Mouse (Mus musculus) testis, postnatal 10 days (tissue): ENCODE measurements at regions not wholly inside any gene's neighbourhood (a gene's known extent, or its start where the extent isn't known, plus 50 kb on each side); places are given as distances from the start of the nearest gene placed in this dataset.

Experiments used
- DNase-seq: peaks from one replicate; pipeline ENCODE4 v3.0.0; 2021; ENCODE audit warnings: low spot score

DNA sequence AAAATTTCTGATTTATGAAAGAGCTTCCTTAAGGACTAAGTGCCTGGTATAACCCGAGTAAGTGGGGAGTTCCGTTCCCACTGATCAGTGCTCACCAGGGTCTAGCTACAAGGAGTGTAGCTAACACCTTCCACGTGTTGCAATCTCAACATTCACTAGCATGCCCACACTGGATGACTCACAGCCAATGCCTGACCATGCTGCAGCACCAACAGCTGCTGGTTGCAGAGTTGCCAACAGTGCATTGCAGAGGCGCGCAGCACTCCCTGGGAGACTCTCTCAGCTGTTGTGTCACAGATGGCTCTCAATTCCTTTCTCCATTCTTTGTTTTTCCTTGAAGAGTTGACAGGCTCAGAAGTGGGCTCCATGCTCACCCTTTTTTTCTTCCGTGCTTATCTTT lies 787.5 kb upstream of the Tenm3 start:
- no peak for DNase-seq

DNA sequence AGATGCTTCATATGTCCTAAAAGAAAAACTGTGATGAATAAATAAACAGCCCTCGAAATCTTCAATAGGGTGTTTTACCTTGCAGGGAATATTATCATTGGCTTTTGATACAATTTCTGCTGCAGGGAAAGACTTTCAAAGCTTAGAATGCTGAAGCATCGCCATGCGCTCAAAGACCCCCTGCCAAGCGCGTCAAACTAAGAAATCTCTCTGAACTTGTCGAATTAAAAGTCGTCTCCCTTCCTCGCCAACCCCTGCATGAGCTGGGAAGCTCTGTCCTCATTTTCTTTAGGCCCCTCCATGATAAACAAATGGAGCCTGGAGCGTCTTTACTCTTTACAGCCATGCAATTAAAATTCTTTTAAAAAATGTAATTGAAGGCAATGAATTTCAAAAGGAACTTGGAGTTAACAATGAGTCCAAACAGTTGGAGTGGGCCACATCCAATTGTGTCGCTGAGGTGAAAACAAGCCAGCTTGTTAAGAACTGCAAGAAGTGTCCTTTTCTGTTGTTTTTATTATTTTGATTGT lies 784.3 kb upstream of the Tenm3 start:
- no peak for DNase-seq

DNA sequence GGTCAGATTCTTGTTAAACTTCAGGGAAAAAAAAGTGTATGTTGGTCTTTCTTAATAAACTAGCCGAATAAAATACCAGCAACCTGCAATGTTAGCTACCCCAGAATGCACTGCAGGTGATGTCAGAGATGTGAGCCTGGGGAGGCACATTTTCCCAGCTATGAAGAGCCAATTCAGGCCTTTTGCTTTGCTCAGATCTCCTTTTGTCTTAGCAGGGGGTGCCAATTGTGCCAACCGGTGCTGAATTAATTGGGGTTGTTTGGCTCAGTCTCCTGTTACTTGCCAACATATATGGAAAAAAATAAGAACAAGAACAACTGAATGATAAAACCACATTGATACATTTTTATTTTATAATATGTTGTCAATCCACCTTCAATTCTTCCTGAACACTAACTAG lies 751.8 kb upstream of the Tenm3 start:
- DNase-seq: no peak

DNA sequence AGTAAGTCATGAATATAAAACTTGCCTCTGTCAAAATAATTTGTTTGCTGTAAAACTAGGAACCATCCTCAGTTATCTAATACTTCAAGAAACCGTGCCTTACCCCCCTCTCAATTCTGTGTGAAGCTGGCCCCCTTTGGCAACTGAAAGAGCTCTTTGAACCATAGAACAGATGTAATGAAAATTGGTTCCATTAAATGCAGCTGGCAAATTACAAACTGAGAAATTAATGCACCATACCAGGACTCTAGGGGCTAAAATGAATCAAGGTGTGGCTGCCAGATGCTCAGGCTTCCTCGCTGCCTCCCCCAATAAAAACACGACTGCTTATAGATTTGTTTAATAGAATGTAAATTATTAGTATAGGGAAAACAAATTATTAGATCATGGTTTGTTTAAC lies 723.7 kb upstream of the Tenm3 start:
- DNase-seq: no peak

DNA sequence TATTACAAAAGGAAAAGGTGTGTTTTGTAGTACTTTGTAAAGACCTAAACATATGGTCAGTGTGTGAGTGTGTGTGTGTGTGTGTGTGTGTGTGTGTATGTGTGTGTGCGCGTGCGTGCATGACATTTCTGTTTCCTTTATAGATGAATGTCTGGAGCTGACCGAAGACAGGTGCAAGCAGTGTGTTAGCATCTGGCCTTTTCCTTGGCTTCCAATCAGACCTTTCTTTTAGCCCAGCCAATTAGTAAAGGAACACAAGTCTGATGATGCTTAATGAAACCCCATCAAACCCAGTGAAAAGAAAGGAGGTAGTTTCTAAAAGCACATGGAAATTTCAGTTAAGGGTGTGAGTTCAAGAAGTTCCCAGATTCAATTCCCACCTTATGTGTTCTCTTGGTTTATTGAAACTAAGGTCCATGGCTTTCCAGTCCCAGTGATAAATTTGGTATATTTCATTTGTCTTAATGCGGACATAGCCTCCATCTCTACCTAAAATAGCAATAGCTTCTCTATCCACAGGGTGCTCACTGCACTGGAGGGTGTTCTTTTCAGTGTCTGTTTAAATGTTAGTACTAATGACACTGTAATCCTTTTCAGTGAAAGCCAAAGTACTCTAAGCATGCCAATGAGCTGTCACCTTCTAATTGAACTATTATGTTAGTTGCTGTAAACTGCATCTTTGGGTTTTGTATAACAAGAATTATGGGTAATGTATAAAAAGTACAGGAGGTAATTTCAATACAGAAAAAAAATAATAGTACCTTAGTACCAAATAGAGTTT lies 719.9 kb upstream of the Tenm3 start:
- no peak for DNase-seq

DNA sequence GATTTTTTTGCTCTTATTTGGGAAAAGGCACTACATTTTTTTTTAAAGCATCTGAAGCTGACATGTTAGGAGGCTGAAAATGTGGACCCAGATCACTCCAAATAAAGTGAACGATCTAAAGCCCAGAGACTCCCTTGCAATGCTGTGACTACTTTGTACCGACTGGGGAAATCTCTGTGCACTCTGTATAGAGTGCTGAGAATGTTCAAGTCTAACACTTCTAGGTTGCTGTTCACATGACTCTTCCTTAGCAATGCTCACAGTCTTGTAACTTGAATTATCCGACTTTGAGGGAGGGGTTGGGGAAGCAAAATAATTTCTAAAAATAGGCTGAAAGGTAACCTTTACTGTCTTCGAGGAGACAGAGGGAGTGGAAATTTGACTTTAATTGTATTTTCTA lies 719.2 kb upstream of the Tenm3 start:
- no peak for DNase-seq

DNA sequence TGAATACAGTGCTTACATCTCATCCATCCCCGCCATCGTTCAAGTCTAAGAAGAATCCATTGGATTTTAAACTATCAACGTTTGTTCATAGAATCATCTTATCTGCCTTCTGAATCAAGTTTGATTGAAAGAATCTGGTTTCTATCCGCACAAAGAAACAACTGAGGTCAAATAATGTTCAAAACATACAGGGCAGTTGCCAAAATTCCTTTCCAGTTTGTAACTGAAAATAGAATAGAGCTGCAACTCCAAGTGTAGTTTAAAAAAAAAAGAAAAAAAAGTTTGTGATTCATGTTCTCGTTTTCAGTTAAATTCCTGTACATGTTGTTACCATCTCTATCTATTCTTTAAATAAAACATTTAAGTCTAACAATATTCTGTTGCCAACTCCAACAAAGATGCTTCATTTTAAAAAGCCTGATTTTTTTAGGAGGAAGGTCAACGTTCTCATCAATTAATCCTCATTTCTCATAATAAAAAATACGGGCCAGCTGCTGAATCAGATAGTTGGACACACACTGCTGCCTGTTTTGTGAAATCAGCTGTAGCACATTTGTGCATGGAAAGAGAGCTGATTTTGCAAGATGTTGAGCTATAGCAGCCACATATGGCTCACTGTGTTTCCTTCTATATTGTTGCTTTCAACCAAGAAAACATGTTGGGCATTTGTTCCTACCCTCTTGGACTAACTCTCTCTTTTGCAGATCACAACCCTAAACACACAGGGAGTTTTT lies 712.1 kb upstream of the Tenm3 start:
- no peak for DNase-seq

DNA sequence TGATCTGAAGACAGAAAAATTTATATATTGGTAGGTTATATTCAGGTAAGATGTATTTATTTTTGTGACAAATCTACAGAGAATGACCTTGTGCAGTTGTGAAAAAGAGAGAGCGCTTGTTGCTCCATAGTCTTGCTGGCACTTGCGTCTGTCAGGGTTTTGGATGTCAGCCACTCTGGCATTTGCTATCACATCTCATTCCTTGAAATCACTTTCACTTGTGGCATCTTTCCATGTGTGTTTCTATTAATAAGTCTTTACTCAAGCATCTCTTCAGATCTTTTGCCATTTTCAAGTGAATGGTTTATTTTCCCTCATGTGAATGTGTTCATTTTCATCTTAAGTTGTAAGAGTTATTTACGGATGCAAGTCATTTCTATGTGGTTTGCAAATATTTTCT lies 709.4 kb upstream of the Tenm3 start:
- DNase-seq: no peak

DNA sequence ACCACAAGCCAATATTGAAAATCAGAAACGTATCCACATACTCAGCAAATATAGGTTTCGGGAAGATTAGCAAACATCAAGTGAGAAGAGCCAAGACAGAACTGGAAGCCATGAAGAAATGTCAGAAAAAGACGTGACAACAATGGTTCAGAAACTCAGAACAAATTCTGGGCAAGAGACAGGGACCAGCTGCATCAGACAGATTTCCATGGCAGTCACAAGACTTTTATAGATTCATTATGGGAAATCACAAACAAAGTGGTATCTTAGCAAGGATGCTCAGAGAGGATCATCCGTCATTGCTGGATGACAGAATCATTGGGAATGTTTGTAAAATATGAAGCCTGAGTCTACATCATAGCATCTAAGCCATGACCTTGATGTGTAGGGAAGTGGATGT lies 699.6 kb upstream of the Tenm3 start:
- DNase-seq: no peak

DNA sequence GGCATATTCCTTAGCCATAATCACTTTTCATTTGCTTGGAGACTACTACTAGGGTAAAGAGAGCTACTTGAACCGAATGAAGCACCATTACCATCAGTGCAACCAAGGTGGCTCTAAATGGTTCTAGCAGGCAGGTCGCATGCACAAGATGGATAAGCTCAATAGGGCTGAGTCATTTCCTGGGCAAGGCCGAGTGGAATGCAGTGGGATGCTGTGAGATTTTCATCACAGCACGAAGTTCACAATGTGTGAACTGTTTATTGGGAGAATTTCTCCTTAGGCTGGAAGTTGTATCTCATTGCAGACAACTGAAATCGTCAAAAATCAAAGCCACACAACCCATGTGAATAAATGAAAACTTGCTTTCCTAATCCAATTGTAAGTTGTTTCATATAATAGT lies 697.6 kb upstream of the Tenm3 start:
- no peak for DNase-seq

DNA sequence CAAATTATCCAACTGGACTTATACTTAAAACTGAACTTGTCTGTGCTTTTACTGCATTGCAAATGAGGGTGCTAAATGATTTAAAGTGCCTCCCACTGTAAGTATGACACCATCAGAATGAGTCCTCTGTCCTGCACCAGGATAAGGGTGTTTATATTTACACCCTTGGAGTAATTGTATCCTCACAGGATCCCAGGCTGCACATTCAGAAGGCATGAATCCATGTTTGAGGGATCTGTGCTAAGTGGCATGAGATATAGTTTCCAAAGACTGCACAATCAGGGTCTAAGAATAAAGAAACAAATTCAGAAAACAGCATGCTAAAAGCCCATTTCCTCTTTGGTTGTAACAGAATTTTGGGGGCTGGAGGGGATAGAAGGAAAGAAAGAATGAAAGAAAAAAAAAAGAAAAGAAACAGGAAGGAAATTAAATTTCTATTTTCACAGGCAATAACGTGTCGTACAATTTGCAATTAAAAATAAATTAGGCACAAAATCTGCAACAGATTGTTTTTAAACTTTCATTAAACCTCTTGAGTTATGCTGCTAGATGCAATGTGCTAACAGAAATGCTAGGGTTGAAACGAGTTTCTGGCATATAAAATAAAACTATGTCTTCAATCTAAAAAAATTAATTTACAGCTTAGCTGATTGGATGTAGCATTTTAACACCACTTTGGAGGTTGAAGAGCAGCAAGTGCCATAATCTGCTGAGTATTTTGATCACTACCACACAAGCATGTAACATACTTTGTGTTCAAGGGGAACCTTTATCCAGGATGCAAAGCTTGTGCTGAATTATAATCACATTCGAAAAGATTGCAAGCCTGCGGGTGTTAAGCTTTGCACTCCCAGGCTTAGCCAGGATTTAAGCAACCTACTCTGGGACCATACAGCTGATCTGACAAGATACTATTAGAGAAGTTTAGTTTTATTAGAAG lies 689.9 kb upstream of the Tenm3 start:
- DNase-seq: no peak

DNA sequence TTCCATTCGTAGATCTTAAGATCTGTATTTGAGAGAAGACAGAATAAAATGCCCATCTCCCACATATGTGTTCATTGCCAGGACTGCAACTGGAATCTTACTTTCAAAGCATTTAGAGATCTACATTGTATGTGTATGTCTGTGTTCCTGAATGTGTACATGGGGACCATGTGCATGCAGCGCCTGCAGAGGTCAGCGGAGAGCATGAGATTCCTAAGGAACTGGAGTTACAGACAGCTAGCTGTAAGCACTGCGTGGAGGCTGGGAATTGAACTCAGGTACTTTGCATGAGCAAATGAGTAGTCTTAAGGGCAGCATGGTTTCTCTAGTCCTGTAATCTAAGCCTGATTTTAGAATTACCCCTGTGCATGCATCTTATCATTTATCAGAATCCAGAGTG lies 685.5 kb upstream of the Tenm3 start:
- DNase-seq: no peak

DNA sequence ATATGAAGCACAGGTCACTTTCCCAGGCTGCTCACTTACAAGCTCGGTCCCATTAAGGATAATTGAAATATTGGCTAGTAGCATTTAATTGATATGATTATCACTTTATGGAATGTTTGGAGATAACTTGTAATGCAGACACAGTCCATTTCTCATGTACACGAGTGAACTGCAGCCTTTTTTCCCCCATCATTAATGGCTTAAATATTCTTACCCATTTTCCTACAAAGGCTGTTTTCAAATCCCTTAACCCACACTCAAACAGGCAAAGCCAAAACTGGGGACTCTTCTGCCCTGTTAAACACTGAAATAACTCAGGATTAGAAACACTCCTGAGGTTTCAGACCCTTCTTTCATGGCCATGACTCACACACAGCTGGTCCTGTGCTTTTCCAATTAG lies 649.2 kb upstream of the Tenm3 start:
- no peak for DNase-seq

DNA sequence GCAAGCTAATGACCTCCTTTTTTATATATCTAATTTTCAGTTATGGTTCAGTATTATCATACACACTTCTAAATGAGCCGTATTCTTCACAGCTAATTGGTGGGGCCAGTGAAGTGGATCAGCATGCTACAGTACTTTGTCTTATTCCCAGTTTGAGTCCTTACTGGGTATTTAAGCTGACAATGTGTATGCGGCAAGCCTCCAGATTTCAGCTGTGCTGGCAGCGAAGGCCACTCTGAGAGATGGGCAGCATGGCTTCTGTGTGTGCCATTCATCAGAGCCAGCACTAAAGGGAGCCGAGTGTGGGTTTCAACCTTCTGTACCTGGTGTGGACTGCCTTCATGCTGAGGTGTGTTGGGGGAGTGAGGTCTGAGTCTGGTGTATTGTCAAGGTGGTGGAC lies 641.5 kb upstream of the Tenm3 start:
- no peak for DNase-seq

DNA sequence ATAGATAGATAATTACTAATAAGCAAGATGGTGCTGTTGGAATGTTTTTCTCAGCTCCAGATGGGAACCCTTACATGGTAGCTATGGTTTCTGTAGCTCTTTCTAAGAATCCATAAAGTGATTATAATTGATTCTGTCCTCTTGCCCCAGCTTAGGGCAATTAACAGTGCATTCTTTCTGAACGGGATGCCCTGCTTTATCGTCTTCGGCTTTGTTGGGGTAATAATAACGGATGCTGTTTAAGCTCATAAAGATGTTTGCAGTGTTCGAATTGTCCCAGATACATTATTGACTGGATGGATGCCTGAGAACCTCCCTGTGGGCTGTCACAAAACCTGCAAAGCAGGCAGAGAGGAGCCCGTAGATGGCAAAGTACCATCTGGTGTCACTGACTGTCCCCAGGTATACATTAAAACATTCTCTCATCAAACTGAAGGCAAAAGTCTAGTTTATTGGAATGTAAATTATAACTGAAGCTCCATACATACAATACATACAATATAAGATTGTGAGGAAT lies 637.8 kb upstream of the Tenm3 start:
- no peak for DNase-seq

DNA sequence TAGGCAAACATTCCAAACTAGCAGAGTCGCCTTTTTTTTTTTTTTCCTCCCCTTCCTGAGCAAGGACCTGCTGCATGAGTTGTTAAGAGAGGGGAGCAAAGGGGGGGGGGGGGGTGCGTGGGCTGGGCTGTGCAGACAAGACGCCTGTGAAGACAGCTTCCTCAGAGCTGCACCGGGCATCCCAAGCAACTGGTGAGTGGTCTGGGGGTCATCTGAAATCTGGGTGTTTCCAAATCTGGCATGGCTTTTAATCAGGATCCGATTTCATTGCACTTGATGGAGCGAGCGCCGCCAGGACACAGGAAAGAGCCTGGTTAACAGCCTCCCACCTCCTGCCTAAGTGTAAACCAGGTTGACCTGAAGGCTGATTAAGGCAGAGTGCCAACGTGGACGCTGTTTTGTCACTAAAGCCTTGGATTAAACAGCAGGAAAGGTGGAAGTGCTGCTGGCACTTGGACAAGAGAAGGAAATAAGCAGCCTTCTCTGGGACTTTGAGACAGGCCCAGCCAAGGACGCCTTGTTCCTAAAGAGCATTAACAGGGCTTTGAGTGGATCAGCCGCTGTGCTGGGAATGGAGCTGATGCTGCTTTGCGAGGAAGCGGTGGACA lies 622.3 kb upstream of the Tenm3 start:
- peak; percentile 38 for DNase-seq

DNA sequence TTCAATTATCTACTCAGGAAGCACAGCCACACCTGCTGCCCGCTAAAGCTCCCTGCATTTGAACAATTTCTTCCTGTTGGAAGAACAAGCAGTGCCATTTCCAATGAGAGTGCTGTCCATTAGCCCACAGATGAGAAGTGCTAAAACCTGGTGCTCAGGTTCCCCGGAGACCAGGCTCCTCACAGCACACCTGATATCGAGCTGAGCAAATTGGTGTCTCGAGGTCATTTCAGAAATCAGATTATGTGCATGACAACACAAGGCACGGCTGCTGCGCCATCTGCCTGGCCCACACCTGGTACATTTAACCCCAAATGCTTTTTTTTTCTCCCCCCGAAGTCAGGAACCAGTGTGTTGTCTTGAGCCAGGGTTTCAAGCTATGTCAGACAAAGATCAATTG lies 621.3 kb upstream of the Tenm3 start:
- no peak for DNase-seq

DNA sequence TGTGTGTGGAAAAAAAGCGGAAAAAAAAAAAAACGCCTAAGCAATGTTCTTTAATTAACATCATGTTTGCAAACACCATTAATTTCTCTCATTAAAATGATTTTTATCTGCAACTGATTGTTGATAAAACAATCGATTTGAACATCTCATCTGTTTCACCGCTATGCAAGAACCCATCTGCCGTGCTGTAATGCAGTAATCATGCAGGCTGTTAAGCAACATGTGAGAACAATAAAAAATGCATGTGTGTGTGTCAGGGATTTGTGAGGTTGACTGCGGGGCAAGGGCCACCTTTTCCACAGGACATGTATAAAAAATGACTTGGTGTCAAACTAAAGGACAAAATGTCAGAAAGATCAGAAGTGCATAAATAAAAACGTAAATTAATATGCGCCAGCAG lies 618.9 kb upstream of the Tenm3 start:
- DNase-seq: no peak

DNA sequence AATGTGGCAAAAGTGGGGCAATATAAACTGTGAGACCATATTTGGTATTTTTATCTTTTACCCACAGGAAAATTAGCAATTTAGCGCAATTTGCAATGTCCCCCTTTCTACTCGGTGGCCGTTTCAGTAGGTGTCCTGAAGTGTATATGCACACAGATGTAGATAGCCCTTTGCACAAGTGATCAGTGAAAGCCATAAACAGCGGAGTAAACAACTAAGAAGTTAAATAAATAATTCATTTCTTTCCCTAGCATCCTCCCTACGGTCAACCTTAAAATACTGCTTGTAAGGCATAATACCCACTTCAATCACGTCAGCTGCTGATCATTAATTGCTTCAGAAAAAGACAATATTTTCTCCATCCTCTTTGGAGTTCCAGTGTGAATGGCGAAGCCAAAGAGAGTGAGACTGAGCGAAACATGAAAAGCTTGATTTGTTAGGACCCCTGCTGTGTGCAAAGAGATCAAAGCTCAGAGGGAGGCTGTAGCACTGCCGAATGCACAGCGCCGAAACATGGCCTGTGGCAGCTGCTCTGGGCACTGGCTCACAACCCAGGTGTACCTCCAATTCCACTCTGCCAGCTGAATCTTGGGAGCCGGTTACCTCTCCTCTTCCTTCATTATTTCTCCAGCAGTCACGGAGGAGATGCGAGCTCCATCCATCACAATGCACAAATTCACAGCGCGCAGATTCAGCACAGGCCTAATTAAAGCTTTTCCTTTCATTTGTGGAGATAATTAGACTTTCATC lies 618.1 kb upstream of the Tenm3 start:
- no peak for DNase-seq

DNA sequence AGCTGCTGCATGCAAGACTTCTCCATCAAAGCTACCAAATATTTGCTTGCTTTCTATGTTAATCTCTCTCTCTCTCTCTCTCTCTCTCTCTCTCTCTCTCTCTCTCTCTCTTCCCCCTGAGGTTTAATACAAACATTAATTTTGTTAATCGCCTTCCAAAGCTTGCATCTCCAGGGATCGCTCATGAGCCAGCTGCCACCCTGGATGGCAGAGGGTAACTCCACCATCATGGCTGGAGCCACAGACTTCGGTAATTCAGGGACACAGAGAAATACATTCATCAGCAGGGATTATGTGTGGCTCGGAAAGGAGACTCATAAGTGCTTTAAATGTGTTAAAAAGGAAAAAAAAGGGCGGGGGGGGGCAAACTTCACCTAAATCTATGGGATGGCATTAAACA lies 601.7 kb upstream of the Tenm3 start:
- no peak for DNase-seq

DNA sequence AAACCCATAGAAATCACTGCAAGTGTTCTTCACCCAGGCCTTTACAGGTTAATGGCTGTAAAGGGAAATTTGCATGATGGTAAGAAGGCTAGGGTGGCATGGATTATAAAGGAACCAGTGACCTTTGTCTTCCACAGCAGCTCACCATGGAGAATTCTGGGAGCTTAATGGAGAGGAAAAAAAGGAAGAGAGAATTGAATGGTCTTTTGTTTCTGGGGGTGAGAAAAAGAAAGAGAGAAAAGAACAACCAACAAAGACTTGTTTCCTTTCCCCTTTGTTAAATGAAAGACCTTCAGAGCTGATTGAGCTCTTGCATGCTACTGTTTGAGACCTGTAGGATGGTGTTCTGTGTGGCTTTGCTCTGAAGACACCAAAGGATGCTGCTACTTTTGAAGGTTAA lies 597.5 kb upstream of the Tenm3 start:
- DNase-seq: no peak
